Mouse (Mus musculus) spleen, adult 18-20 months (tissue): ENCODE results near the gene Hoxd11.
A peak's percentile ranks its signal among the peaks of the same experiment; 100 is the strongest.

Experiments
- DNase-seq, 2 experiments: peaks; one replicate each; pipeline ENCODE4 v3.0.0; 2022; ENCODE audit warnings: mixed read lengths in 2 of 2

Gene Hoxd11

GRCm38 (mm10) chr2:74710929-74711543, 31.7 kb downstream of the Hoxd11 start:
- DNase-seq = no peak

GRCm38 (mm10) chr2:74711721-74712621, 32.6 kb downstream of the Hoxd11 start, which contains the start of the genes Hoxd3 and Hoxd4:
Gene Hoxd3 (plus strand): TSS chr2:74711927.
Gene Hoxd4 (plus strand): TSS chr2:74711929.
- DNase-seq = no peak

- DNase-seq = no peak
Observed at GRCm38 (mm10) chr2:74713239-74714150, 34.1 kb downstream of the Hoxd11 start.

- no peak for DNase-seq
Observed at GRCm38 (mm10) chr2:74714156-74714789, 34.9 kb downstream of the Hoxd11 start.

- DNase-seq = no peak
Observed at GRCm38 (mm10) chr2:74714881-74715280, 35.5 kb downstream of the Hoxd11 start.

GRCm38 (mm10) chr2:74715504-74716241, 36.3 kb downstream of the Hoxd11 start:
- peak in 1 of 2 experiments; percentile 58 for DNase-seq

DNA sequence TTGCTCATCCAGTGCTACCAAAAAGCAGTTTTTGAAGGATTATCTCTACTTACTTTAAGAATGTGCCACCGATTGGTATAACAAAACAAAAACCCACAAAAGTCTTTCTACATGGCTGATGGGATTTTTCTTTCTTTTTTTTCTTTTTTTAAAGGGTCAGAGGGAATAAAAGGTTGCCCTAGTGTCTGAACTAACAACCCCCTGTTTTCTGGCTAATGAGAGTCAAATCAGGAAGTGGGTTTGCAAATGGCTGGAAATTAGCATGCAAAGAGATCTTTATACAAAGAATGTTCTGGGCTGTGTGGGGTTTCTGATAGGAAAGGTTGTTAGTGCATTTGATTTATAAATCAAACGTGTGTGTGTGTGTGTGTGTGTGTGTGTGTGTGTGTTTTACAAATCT, 41.0 kb downstream of the Hoxd11 start:
- no peak for DNase-seq

GRCm38 (mm10) chr2:74720955-74721491, 41.7 kb downstream of the Hoxd11 start:
- DNase-seq = no peak

DNA sequence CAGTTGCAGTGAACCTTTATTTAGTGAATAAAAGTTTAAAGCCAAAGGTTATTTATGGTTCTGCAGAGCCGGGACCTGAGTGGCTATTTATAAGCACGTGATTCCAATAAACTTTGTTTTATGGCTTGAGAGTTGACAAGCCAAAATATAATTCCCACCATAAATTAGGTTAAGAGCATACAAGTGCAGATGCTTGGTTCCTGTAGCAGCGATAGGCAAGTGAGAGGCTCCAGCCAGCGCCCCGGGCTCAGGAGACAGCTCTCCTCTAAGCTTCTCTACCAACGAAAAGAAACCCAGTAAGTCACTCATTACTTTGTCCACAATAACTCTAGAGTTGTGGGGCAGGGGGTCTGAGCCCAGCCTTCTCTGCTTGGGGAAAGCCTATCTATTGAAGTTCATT, 42.5 kb downstream of the Hoxd11 start:
- DNase-seq = no peak

DNA sequence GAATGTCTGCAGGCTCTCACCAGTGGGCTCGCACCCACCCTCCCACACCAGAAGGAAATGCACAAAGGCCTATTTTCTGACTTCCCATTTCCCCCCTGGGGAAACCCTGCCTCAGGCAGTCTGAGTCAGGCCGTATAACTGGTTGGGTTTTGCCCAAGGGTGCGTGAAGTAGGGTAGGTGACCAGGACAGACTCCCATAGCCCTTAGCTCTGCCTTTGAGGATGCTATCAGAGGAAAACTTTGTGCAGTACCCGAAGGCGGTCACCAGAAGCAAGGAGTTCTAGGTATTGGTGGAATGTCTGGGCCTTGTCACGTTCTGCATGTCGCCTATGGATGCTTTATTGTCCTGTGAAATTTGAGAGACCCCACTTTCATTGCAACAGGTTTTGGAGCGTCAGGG, 43.6 kb downstream of the Hoxd11 start:
- no peak for DNase-seq

DNA sequence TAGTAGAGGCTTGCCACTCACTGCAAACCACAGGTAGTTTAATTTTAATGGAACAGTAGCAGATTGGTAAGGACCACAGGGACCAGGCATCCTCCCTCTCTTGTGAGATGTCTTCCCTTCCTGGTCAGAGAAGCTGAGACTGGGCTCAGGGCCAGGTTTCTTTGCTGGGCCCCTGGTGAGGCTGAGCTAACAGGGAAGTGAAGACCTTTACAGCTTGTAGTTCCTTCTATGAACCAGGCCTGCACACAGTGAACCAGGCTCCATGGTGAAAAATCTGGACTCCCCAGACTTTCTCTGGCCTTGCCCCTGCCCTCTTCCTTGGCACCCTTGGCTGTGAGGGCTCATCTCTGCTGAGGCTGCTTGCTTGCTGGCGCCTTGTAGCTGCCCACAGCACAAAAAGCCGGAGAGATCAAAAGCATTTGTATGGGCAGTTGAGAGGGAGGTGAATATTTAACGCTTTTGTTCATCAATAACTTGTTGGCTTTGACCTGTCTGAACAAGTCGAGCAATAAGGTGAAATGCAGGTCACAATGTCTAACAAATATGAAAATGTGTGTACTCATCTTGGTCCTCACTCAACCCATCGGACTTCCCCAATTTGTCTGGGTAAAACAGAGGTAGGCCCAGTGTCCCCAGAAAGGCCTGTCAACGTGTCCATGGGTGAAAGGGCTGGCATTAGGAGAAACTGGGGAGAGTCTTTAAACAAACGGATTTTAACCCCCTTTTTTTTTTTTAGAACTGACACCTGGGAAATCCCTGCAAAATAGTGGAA, 45.1 kb downstream of the Hoxd11 start:
- DNase-seq = no peak

GRCm38 (mm10) chr2:74725171-74725570, 45.8 kb downstream of the Hoxd11 start:
- DNase-seq = no peak

- DNase-seq = no peak
Observed at GRCm38 (mm10) chr2:74726551-74726950, 47.2 kb downstream of the Hoxd11 start, which contains the start of gene Gm28230. Gene Gm28230 (plus strand): TSS chr2:74726728.

GRCm38 (mm10) chr2:74726973-74727639, 47.7 kb downstream of the Hoxd11 start:
- DNase-seq = no peak

- no peak for DNase-seq
Observed at GRCm38 (mm10) chr2:74727640-74728302, 48.4 kb downstream of the Hoxd11 start.

DNA sequence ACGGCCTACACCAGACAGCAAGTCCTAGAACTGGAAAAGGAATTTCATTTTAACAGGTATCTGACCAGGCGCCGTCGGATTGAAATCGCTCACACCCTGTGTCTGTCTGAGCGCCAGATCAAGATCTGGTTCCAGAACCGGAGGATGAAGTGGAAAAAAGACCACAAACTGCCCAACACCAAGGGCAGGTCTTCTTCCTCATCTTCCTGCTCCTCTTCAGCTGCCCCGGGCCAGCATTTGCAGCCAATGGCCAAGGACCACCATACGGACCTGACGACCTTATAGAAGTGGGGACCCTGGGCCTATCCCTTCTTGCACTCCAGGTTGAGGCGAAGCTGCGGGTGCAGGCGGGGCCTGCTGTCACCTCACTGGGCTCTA, 48.9 kb downstream of the Hoxd11 start:
- DNase-seq = no peak

DNA sequence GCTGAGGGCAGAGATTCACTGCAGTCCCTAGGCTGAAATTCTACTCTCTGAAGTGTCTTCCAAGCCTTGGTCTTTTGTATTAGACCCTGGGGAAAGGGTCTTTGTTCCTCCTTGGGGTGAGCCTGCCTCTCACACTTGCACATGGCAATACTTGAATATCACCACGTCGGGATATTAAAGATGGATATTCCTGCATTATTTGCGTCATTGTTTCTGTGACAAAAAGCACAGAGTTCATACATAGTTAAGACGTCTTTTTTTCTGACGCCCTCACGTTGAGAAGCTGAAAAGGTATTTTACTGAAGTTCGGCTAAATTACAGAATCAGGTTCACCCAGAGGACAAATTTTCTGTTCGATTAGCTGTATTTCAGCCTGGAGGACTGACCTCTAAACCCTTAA, 51.0 kb downstream of the Hoxd11 start:
- DNase-seq = no peak

- no peak for DNase-seq
Observed at GRCm38 (mm10) chr2:74731055-74731454, 51.7 kb downstream of the Hoxd11 start.

DNA sequence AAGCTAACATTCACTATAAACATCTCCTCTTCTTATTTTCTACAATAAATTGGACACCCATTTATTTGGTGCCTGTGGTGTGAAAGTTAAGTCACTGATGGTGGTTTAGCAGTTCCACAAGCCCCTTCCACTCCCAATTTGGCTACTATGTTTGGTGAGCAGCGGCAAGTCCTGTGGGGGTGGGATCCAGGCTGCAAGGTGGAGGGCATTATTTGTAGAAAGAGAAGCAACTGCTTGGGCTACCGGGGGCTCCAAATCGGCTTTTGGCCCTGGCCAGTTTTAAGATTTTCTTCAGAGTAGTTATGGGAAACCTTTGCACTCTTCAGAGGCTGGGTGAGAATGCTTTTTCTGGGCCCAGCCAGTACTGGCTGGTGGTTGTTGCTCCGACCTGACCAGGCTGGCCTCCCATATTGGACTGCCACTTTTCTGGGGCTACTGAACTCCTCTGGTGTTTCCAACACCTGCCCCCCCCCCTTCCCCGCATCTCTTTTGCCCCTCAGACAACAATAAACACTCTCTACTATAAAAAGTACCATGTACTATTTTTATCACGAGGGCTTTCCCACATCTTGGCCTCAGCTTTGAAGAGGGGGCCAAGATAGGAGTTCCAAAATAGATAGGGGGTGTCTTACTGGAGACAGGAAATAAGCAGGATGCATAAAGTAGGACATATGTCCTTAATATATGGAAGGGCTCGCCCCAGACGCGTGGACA, 52.6 kb downstream of the Hoxd11 start:
- DNase-seq = no peak
